Mouse (Mus musculus) heart, adult 2 months (tissue): ENCODE measurements around the gene Hist1h4b.

Experiments used
- CTCF ChIP-seq: fragments of 200-600 bp; IDR thresholded peaks from 2 replicates; pipeline ENCODE4 v1.8.1; 2022; ENCODE audit warnings: antibody characterized with exemption, mild to moderate bottlenecking, moderate library complexity
- POLR2A ChIP-seq: fragments of 200-500 bp; IDR thresholded peaks from 2 replicates; pipeline ENCODE4 v1.6.1; 2011; ENCODE audit warnings: mild to moderate bottlenecking, low read depth, low read length, control low read depth; ENCODE audit not compliant: insufficient read depth

GRCm38 (mm10) chr13:23755000-23755399 lies 1.8 kb upstream of the Hist1h4b start:
- TF ChIP-seq CTCF, result no peak
- no peak for TF ChIP-seq POLR2A
